Mouse (Mus musculus) intestine, embryonic 14.5 days (tissue): ENCODE data around the gene Nmur2. TPM values are rescaled to one million over a fixed set of nuclear protein-coding genes. Genes with fewer than 3 reads are reported as not detected.

Source experiments
- ATAC-seq: fragments of 200-750 bp; cut with Nextera tagmentation; replicated peaks from 2 replicates; pipeline ENCODE4 v1.8.0; 2017; ENCODE audit warnings: low read depth, moderate number of reproducible peaks, moderate TSS enrichment, moderate library complexity; ENCODE audit not compliant: low FRiP score, low TSS enrichment
- DNase-seq: peaks from one replicate; pipeline ENCODE4 v3.0.0-alpha.2; 2018; ENCODE audit warnings: low spot score
- H3K27ac ChIP-seq: fragments of 300-500 bp; sonication (generic); 2 replicates; pipeline ENCODE4 v1.5.1; 2014; ENCODE audit warnings: low read depth, mild to moderate bottlenecking, control low read depth
- H3K27me3 ChIP-seq: fragments of 300-500 bp; sonication (generic); replicated peaks from 2 replicates; pipeline ENCODE4 v1.6.1; 2014; ENCODE audit warnings: low read length, control low read depth; ENCODE audit not compliant: control insufficient read depth, insufficient read depth
- H3K36me3 ChIP-seq: fragments of 300-500 bp; sonication (generic); 2 replicates; pipeline ENCODE4 v1.6.1; 2014; ENCODE audit warnings: low read length, control low read depth; ENCODE audit not compliant: control insufficient read depth, insufficient read depth
- H3K4me1 ChIP-seq: fragments of 300-500 bp; sonication (generic); replicated peaks from 2 replicates; pipeline ENCODE4 v1.6.1; 2014; ENCODE audit warnings: low read length, control low read depth, mixed read lengths; ENCODE audit not compliant: control insufficient read depth, insufficient read depth
- H3K4me2 ChIP-seq: fragments of 300-500 bp; sonication (generic); 2 replicates; pipeline ENCODE4 v1.6.1; 2014; ENCODE audit warnings: low read length
- H3K4me3 ChIP-seq: fragments of 300-500 bp; sonication (generic); 2 replicates; pipeline ENCODE4 v1.5.1; 2014; ENCODE audit warnings: low read depth, low read length, control low read depth, mixed read lengths
- H3K9ac ChIP-seq: fragments of 300-500 bp; sonication (generic); 2 replicates; pipeline ENCODE4 v1.6.1; 2014; ENCODE audit warnings: mild to moderate bottlenecking, low read length
- H3K9me3 ChIP-seq: fragments of 300-500 bp; sonication (generic); 2 replicates; pipeline ENCODE4 v1.6.1; 2016; ENCODE audit warnings: low read length, control low read depth; ENCODE audit not compliant: control insufficient read depth
- WGBS: fragments of 180-500 bp; shearing (Covaris S2); extraction: QIAGEN DNeasy Blood & Tissue Kit; methylation state at CpG from one replicate; pipeline ENCODE4 v1.1.7; 2014; 5-methylcytosine and 5-hydroxymethylcytosine counted together
- polyA plus RNA-seq: library from polyadenylated mRNA; unstranded; fragments of >200 nt; fragmentation: Nextera tagmentation; extraction: Ambion mirVana; gene quantifications from 2 replicates; pipeline ENCODE4 v1.2.1, GENCODE M21; 2014

The Nmur2 gene
- 0.36 and 0.41 TPM in 2 replicates for polyA plus RNA-seq

DNA sequence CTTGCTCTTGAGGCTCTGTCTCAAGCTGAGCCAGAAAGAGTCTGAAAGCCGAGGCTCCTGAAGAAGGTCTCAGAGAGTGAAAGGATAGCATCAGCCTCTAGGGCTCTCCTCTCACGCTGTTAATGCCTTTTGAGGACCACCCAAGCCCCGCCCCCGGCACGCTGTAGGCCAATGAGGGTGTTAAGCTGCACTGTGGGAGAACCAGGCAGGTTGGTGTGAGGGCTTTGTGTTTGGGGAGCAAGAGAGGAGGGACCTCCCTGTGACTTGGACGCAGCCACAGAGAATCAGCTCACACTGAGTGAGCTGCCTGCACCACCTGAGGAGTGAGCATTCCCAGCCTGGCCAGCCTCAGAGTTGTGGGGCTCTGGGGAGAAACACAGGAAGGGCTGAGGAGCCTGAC, at the start of gene Nmur2:
Gene Nmur2, minus strand, starts transcription at position 94 of the 400 bp plus-strand sequence.
- H3K4me2 ChIP-seq = no peak within 1 kb of the TSS
- DNase-seq (no peak), ATAC-seq (no peak)

DNA sequence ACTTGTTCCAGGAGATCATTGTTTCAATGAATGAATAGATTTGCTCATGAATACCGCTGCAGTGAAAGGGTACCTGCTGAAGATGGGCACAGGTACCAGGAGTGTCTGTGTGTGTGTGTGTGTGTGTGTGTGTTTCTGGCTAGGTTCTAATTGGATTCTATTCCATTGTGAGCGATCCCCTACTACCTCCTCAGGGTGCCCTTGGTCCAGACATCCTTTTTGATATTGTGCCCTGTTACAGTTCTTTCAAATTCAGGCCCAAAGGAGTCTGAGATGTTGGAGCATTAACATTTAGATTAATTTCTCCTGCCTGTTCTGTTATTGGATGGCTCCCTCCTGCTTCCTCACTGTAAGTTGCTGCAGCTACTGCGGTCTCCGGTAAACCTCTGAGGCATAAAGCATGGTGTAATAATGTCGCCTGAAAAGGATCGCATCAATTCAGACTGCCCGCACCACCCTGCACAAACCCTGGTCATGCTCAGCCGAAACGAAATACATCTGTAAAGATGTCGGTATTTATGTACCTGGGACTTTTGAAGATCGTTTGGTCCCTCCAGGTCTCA, 48.4 kb upstream of the Nmur2 start:
- Histone ChIP-seq H3K9ac (no peak overlapping the region), H3K4me1 (no peaks in the 10 kb centered on the region), H3K27me3 (no peaks in the 10 kb centered on the region), H3K9me3 (no peaks in the 10 kb centered on the region), H3K4me2 (no peak overlapping the region), H3K27ac (no peak overlapping the region), H3K4me3 (no peak overlapping the region), H3K36me3 (no peaks in the 10 kb centered on the region)
- 89% methylated on average over 11 of the region's 11 CpGs for WGBS
- ATAC-seq (no peak), DNase-seq (no peak)

More for the DNA sequence above, at the start of gene Nmur2:
- Histone ChIP-seq H3K27ac (no peak within 1 kb of the TSS), H3K4me1 (0 out of 2 replicates have a peak, but pooled peaks cover 3% of the 10 kb centered on the region), H3K27me3 (no peaks in the 10 kb centered on the region), H3K9me3 (0 out of 2 replicates have a peak, but pooled peaks cover 3% of the 10 kb centered on the region), H3K9ac (no peak within 1 kb of the TSS), H3K4me3 (no peak within 1 kb of the TSS), H3K36me3 (no peaks in the 10 kb centered on the region)
- WGBS = 3% methylated on average over 6 of the region's 6 CpGs

DNA sequence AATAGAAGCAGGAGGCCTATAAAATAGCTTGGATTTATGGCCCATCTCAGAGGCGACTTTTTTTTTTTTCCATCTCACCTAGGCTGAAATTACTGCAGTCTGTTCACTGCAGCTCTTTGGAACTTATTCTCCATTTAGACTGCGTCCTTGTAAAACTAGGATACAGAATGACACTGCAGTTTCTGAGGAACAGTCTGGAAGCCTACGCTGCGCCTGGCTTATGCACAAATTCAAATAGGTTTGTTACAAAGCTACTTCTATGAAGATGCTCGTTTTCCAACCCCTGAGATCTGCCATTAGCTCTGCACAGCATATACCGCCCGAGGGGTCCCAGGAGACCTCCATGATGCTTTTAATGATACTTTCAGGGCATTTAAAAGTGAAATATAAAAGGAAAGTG, 31.3 kb upstream of the Nmur2 start:
- WGBS = 83% methylated on average over 7 of the region's 7 CpGs

DNA sequence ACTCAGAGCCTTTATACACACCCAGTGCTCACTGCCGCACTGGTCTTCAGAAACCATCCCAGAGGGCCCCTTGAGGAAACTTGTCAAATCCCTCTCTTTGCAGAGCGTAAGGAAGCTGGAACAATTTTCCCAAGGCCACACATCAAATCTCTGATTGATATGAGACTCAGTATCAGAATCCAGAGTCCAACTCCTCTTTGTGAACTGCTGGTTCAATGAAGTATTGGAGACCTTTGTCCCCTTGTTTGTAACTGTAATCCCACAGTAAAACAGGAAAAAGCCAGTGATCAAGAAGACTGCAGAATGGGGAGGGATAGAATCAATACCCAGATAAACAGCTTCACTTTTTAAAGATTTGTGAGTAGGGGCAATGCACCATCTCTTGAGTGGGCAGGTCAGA, 28.8 kb upstream of the Nmur2 start:
- Histone ChIP-seq H3K9ac (no peak overlapping the region), H3K36me3 (no peaks in the 10 kb centered on the region), H3K4me2 (no peak overlapping the region), H3K4me1 (no peaks in the 10 kb centered on the region), H3K4me3 (no peak overlapping the region), H3K9me3 (no peaks in the 10 kb centered on the region), H3K27ac (no peak overlapping the region), H3K27me3 (no peaks in the 10 kb centered on the region)
- DNase-seq = no peak
- ATAC-seq = no peak
- WGBS = 81% methylated on average over 2 of the region's 2 CpGs

More for the DNA sequence above, 31.3 kb upstream of the Nmur2 start:
- Histone ChIP-seq H3K9me3 (no peaks in the 10 kb centered on the region), H3K4me3 (no peak overlapping the region), H3K9ac (no peak overlapping the region), H3K36me3 (no peaks in the 10 kb centered on the region), H3K4me1 (no peaks in the 10 kb centered on the region), H3K4me2 (no peak overlapping the region), H3K27me3 (no peaks in the 10 kb centered on the region), H3K27ac (no peak overlapping the region)
- ATAC-seq (no peak), DNase-seq (no peak)

GRCm38 (mm10) chr11:56065147-56065546, 24.3 kb upstream of the Nmur2 start:
- ATAC-seq (peak; percentile 32), DNase-seq (no peak)
- Histone ChIP-seq H3K9ac (no peak overlapping the region), H3K36me3 (no peaks in the 10 kb centered on the region), H3K9me3 (no peaks in the 10 kb centered on the region), H3K27me3 (no peaks in the 10 kb centered on the region), H3K4me1 (no peaks in the 10 kb centered on the region), H3K4me3 (no peak overlapping the region), H3K27ac (no peak overlapping the region), H3K4me2 (no peak overlapping the region)
- 86% methylated on average over 2 of the region's 2 CpGs for WGBS

GRCm38 (mm10) chr11:56064575-56064974, 23.8 kb upstream of the Nmur2 start:
- Histone ChIP-seq H3K4me3 (no peak overlapping the region), H3K36me3 (no peaks in the 10 kb centered on the region), H3K27me3 (no peaks in the 10 kb centered on the region), H3K9me3 (no peaks in the 10 kb centered on the region), H3K27ac (no peak overlapping the region), H3K9ac (no peak overlapping the region), H3K4me1 (no peaks in the 10 kb centered on the region), H3K4me2 (no peak overlapping the region)
- 71% methylated on average over 4 of the region's 4 CpGs for WGBS
- no peak for DNase-seq
- ATAC-seq = peak; percentile 81; the same call in 1 of the 2 replicates

DNA sequence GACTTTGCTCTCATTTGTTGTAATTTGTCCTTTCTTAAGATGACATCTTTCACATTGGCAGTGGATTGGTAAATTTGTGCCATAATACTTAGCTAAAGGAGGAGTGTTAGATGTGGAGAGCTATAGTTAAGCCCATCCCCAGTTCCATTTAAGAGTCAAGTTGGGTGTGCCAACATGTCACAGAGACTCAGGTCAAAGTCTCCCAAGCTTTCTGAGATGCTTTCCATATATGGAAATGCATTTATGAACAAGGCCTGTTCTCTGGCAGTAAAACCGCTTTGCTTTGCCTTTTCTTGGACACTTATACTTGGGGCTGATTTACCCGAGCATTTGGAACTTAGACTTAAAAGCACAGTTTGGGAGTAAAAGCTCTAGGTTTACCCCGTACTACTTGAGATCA, 18.4 kb upstream of the Nmur2 start:
- Histone ChIP-seq H3K4me3 (no peak overlapping the region), H3K36me3 (no peaks in the 10 kb centered on the region), H3K27me3 (no peaks in the 10 kb centered on the region), H3K9me3 (no peaks in the 10 kb centered on the region), H3K27ac (peak overlapping the region; percentile 13; the same call in 1 of the 2 replicates), H3K4me1 (no peaks in the 10 kb centered on the region), H3K4me2 (no peak overlapping the region), H3K9ac (no peak overlapping the region)
- no peak for DNase-seq
- WGBS = 55% methylated on average over 3 of the region's 3 CpGs
- no peak for ATAC-seq

GRCm38 (mm10) chr11:56054439-56054838, 13.6 kb upstream of the Nmur2 start:
- WGBS = 62% methylated on average over 7 of the region's 7 CpGs
- Histone ChIP-seq H3K27me3 (no peaks in the 10 kb centered on the region), H3K36me3 (no peaks in the 10 kb centered on the region), H3K27ac (no peak overlapping the region), H3K4me2 (no peak overlapping the region), H3K4me1 (no peaks in the 10 kb centered on the region), H3K9ac (no peak overlapping the region), H3K9me3 (no peaks in the 10 kb centered on the region), H3K4me3 (no peak overlapping the region)
- ATAC-seq (no peak), DNase-seq (no peak)

DNA sequence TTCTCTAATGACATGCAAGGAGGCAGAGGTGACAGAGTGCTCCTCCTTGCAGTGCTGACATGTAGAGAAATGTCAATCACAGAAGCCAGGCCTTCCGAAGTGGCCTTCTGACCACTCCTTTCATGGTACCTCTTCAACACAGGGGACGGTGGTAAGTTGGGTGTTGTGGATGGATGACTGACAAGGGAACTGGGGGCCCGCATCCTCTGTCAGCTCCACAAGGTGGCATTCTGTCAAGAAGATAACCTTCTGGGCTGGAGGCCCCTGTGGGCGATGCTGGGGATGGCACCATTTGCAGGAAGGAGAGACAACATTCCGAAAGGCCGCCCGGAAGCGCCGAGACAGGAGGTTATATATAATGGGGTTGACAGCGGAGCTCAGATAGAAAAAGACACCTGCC, 14.0 kb downstream of the Nmur2 start:
- no peaks in the 10 kb centered on the region for H3K27me3 ChIP-seq
- no peaks in the 10 kb centered on the region for H3K9me3 ChIP-seq
- no peak overlapping the region for H3K9ac ChIP-seq
- DNase-seq = no peak
- 80% methylated on average over 10 of the region's 10 CpGs for WGBS
- ATAC-seq = no peak
- no peak overlapping the region for H3K27ac ChIP-seq
- no peaks in the 10 kb centered on the region for H3K4me1 ChIP-seq
- H3K36me3 ChIP-seq = no peaks in the 10 kb centered on the region
- no peak overlapping the region for H3K4me2 ChIP-seq
- H3K4me3 ChIP-seq = no peak overlapping the region
